Mouse (Mus musculus) regulatory T cell (primary cell): ENCODE measurements at regions not wholly inside any gene's neighbourhood (a gene's known extent, or its start where the extent isn't known, plus 50 kb on each side); places are given as distances from the start of the nearest gene placed in this dataset.

ENCODE experiments used
- in situ Hi-C: fragments of 300-600 bp; cut with MboI, MseI; formaldehyde crosslinking; loops from one replicate; pipeline ENCODE4 v1.15.1; 2025; ENCODE audit warnings: high pct_unique_total_duplicates

DNA sequence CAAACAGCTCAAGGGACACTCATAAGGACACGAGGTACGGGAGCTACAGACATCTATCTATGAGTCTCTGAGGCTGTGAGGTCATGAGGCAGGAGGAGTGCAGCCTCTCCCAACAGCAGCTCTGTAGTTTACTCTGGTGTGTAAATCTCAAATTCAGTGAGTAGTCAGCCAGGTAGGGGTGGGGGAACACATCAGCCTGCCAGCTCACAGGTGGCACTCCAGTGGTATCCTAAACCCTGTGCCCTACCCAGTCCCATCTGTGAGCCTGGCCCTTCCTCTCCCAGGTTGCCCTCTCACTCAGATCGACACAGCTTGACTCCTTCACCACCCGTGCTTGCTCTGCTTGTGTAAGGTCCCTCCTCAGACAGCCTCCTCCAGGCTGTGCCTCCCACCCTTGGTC is 202.2 kb downstream of the Sipa1l2 start:
- in situ Hi-C loops = no loop called here

- in situ Hi-C loops = no loop called here
Observed at GRCm38 (mm10) chr8:125365004-125365403, 204.6 kb downstream of the Sipa1l2 start.

DNA sequence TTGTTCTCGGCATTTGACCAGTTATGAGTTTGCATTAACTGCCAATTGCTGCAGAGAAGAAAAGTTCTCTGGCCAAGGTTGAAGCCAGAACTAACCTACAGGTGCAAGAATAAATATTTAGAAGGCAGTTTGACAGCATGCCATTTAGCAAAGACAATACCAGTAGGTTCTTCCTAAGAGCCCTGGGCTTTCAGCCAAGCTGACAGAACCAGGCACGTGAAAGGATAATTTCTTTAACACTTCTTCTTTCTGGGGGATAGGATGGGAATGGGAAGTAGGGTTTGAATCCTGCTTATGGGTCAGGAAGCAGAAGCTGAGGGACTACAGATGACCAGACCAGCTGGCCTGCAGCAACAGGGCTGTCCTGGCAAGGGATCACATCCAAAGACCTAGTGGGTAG is 210.2 kb downstream of the Sipa1l2 start:
- in situ Hi-C loops = no loop called here

DNA sequence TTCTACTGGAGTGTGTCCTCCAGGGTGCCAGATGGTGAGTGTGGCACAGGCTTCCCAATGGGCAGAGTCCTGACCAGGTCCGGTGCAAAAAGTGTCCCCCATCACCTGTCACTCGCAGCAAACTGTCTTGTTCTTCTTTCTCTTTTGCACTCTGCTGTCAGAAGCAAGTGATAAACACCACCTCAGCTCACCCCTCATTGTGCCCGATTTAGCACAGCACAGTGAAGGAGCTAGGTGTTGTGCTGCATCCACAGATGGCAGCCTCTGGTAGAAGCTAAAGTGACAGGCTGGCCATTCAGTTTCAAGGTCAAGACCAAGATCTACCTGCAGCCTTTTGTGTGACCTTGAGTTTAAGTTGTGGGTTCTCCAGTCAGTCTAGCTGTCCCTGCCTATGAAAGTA is 211.8 kb downstream of the Sipa1l2 start:
- in situ Hi-C loops = no loop called here

DNA sequence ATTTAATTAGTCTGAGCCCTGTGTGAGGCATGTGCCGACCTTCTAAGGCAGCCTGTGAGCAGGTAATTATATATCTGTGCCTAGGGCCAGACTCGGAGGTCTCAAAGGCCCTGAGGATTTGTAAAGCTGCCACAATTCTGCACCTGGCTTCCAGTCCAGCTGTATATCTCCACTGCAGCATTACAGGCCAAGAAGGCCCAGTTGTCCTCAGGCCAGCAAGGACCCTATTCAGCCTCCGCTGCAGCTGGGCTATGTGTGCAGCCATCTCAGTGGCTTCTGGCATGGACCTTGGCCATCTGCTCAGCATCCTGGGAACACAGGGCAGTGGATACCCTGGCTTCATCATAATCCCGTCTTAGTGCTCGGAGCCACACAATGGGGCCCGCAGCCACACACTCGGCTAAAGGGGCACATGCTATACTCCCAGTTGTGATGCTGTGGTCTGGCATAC is 214.5 kb downstream of the Sipa1l2 start:
- in situ Hi-C loops = no loop called here

DNA sequence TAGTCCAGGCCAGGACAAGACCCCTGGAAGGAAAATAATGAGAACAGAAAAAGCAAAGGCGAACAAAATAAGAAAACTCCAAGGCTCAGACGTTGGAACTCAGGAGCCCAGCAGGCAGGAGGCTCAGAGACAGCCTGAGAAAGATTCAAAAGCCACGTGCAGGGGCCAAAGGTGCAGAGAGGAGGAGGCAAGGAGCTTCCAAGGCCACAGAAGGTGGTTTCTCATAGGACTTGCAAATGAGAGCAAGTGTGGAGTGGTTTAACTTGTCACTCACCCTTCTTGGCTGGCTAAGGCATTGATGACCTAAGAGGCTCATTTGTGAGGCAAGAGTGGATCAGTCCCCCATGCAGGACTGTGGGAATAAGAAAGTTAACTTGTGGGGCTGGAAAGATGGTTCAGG is 217.3 kb downstream of the Sipa1l2 start:
- in situ Hi-C loops = no loop called here

- in situ Hi-C loops = no loop called here
Observed at GRCm38 (mm10) chr8:125351486-125352032, 218.0 kb downstream of the Sipa1l2 start.

- in situ Hi-C loops = loop anchor here (10.0 kb wide), 1 partner anchor 1365 kb away; no protein-coding TSS in a partner anchor
Observed at GRCm38 (mm10) chr8:125349290-125350025, 220.2 kb downstream of the Sipa1l2 start.

DNA sequence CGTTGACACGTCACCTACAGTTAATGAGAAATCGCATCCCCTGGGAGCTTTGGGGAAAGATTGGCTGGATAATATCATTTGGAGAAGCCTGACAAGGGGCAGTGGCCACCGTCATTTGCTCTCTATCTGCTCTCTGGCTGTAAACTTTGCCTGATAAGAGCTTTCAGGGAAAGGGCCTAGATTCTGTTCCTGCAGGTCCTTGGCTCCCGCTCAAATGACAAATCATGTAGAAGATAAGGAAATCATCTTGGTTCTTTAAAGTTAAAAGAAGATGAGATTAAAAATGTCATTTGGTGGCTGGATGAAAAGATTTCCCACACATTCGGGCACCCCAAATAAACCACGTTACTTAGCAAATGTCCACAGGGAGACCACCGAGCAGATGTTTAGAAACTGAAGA is 223.4 kb downstream of the Sipa1l2 start:
- in situ Hi-C loops = loop anchor here (10.0 kb wide), 1 partner anchor 1369 kb away; no protein-coding TSS in a partner anchor

DNA sequence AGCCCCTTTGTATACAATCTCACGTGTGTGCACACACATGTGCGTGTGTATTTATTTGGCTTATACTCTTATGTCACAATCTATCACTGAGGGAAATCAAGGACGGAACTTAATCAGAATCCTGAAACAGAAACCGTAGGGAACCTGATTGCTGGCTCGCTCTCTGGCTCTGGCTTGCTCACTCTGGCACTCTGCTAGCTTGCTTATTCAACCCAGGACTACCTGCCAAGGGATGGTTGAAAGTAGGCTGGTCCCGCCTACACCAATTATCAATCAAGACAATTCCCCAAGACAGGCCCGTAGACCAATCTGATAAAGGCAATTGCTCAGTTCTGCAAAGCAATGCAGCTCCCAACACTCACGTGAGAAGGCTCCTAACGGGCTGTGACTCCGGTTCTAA is 224.0 kb downstream of the Sipa1l2 start:
- in situ Hi-C loops = loop anchor here (10.0 kb wide), 1 partner anchor 1369 kb away; no protein-coding TSS in a partner anchor

DNA sequence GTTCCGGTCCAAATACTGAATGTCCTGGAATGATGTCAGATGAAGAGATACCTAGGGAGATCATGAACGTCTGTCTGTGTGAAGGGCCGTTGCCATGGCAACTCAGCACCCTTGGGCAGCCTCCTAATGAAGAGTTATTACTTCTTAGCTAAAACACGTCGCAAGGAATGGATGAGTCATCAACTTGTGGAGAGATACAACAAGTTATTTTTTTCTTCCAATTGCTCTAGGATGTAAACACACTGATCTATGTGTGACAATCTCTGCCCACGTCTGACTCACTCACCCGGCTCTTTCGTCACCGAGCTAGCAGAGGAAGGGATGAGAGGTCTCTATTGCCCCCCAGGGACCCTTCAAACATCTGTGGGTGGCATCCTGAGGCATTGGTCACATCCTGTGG is 225.7 kb downstream of the Sipa1l2 start:
- in situ Hi-C loops = loop anchor here (10.0 kb wide), 1 partner anchor 1371 kb away; no protein-coding TSS in a partner anchor

GRCm38 (mm10) chr8:125342521-125342920 is 227.1 kb downstream of the Sipa1l2 start:
- in situ Hi-C loops = loop anchor here (10.0 kb wide), 1 partner anchor 1372 kb away; no protein-coding TSS in a partner anchor

GRCm38 (mm10) chr8:125341606-125342005 is 228.0 kb downstream of the Sipa1l2 start:
- in situ Hi-C loops = loop anchor here (10.0 kb wide), 1 partner anchor 1373 kb away; no protein-coding TSS in a partner anchor

- in situ Hi-C loops = no loop called here
Observed at GRCm38 (mm10) chr8:125338222-125338621, 231.4 kb downstream of the Sipa1l2 start.

- in situ Hi-C loops = no loop called here
Observed at GRCm38 (mm10) chr8:125337444-125338077, 232.0 kb downstream of the Sipa1l2 start.

GRCm38 (mm10) chr8:125336799-125337198 is 232.8 kb downstream of the Sipa1l2 start:
- in situ Hi-C loops = no loop called here

- in situ Hi-C loops = no loop called here
Observed at GRCm38 (mm10) chr8:125335575-125336370, 233.8 kb downstream of the Sipa1l2 start.

DNA sequence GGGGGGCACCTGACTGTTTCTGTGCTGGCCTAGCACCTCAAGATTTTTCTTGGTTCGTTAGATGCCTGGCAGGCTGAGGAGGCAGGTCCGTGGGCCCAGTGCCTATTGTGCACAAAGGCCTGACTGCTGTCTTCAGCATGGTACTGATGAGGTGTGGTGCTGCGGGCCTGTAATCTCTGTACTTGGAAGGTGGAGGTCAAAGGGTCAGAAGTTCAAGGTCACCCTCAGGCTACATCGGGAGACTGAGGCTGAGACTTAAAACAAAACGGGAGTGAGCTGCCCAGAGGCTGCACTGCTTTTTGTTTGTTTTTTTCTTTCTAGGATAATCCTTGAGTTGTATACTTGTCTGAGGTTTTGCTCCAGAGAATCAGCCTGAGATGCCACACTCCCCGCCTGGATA is 234.4 kb downstream of the Sipa1l2 start:
- in situ Hi-C loops = no loop called here

GRCm38 (mm10) chr8:125330638-125331037 is 239.0 kb downstream of the Sipa1l2 start:
- in situ Hi-C loops = no loop called here

DNA sequence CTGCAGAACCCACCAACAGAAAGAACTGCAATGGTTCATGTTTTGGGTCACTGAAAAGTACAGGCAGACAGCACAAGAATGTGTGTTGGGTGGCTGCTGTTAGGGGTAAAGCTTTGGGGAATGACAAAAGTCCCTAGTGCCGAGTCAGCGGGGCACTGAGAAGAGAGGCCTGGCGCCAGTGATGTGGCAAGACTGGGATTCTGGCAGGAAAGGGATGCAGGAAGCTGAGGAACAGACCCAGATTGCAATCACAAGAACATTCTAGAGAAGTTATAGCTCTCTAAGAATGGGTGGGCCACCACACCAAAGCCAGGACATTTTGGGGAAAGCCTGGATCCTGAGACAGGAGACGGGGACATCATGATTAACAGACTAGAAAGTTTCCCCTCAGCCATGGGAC is 241.0 kb downstream of the Sipa1l2 start:
- in situ Hi-C loops = no loop called here

GRCm38 (mm10) chr8:125327551-125328262 is 241.9 kb downstream of the Sipa1l2 start:
- in situ Hi-C loops = no loop called here
